Mouse (Mus musculus): ENCODE data around the gene Rptor. TPM values are rescaled to one million over a fixed set of nuclear protein-coding genes. Genes with fewer than 3 reads are reported as not detected.

Gene Rptor
- total and polyA plus RNA-seq, 2 experiments, result 11.2 to 18.4 TPM

DNA sequence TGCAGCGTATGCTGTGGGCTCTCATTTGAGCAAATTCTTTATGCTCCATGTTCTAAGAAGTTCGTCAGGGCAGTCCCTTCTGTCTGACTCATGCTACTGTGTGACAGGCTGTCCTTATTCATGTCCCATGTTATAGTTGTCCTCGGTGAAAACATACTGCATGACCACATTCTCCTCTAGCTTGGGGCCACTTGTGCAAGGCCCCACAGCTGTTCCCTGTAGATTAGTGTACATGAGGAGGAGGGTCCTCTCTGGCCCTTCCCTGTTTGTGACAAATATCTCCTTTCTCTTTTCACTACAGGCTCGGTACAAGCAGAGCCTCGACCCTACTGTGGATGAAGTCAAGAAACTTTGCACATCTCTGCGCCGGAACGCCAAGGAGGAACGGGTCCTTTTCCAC lies 122.0 kb downstream of the Rptor start:
- Histone ChIP-seq H3K36me3 (ENCODE audit: control insufficient read depth, insufficient read depth, low read length) (peaks cover 7% of the 10 kb centered on the region), H3K27me3 (ENCODE audit: control insufficient read depth, insufficient read depth, low read length) (no peaks in the 10 kb centered on the region), H3K4me3 (ENCODE audit: insufficient read depth, low read depth, low read length) (no peak overlapping the region), H3K4me1 (ENCODE audit: control insufficient read depth, insufficient read depth, low read length) (peaks cover 9% of the 10 kb centered on the region), H3K27ac (replicated peaks; ENCODE audit: insufficient read depth, low read depth, low read length) (no peak overlapping the region), H3K79me2 (ENCODE audit: control insufficient read depth, insufficient read depth, low read length) (peaks cover 11% of the 10 kb centered on the region; the same call in 1 of the 2 replicates), H3K9ac (ENCODE audit: low read depth, low read length) (no peak overlapping the region)
- DNase-seq (ENCODE audit: extremely low read depth, low read depth, low spot score), result no peak
- 92% methylated on average over 9 of the region's 9 CpGs for WGBS
- TF ChIP-seq CTCF (IDR thresholded peaks at IDR 0.05; ENCODE audit: low read depth, low read length) (no peak), POLR2A (IDR thresholded peaks at IDR 0.05; ENCODE audit: extremely low read depth, insufficient read depth, low read length) (no peak)

DNA sequence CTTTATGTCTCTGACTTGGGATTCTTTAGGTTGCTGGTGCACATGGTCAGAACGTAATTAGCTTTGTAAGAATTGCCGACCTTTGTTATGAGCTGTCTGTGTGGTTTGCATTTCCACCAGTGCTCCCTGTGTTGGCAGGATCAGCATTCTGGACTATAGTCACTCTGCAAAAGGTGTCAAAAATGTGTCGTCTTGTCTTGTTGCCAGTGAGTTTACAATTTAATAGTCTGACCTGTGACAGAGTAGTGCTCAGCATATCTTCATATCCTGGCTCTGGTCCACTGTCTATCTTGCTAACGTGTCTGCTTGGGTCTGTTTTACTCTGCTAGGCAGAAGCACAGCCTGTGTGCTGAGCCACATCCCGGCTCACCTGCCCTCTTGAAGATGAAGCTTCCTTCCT lies 128.7 kb downstream of the Rptor start:
- WGBS, result 53% methylated on average over 5 of the region's 5 CpGs
- peaks cover 4% of the 10 kb centered on the region; the same call in 1 of the 2 replicates for H3K79me2 ChIP-seq (ENCODE audit: control insufficient read depth, insufficient read depth, low read length)
- TF ChIP-seq CTCF (IDR thresholded peaks at IDR 0.05; ENCODE audit: low read depth, low read length), result no peak
- TF ChIP-seq POLR2A (IDR thresholded peaks at IDR 0.05; ENCODE audit: extremely low read depth, insufficient read depth, low read length), result no peak
- peaks cover 1% of the 10 kb centered on the region; the same call in 1 of the 2 replicates for H3K36me3 ChIP-seq (ENCODE audit: control insufficient read depth, insufficient read depth, low read length)
- H3K27me3 ChIP-seq (ENCODE audit: control insufficient read depth, insufficient read depth, low read length), result no peaks in the 10 kb centered on the region
- H3K4me3 ChIP-seq (ENCODE audit: insufficient read depth, low read depth, low read length), result no peak overlapping the region
- peak; percentile 52 for DNase-seq (ENCODE audit: extremely low read depth, low read depth, low spot score)
- no peaks in the 10 kb centered on the region for H3K4me1 ChIP-seq (ENCODE audit: control insufficient read depth, insufficient read depth, low read length)
- H3K9ac ChIP-seq (ENCODE audit: low read depth, low read length), result no peak overlapping the region
- no peak overlapping the region for H3K27ac ChIP-seq (replicated peaks; ENCODE audit: insufficient read depth, low read depth, low read length)

DNA sequence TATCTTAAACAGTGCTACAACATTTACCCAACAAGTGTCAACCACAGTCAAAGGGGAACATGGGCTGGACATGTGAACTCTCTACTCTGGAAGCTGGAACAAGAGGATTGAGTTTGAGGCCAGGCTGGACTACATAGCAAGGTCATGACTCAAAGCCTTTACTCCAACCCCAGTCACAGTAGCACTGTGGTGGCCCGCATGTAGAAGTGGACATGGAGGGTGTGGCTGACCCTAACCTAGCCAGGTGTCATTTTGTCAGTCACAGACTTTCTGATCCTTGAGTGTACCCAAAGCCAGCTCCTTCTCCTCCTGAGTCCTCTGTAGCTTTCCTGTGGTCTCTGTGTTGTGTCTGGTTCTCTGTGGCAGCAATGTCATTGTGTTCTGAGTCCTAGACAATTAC lies 129.7 kb downstream of the Rptor start:
- WGBS, result 78% methylated on average over 1 of the region's 1 CpGs
- H3K4me1 ChIP-seq (ENCODE audit: control insufficient read depth, insufficient read depth, low read length), result no peaks in the 10 kb centered on the region
- peaks cover 7% of the 10 kb centered on the region for H3K79me2 ChIP-seq (ENCODE audit: control insufficient read depth, insufficient read depth, low read length)
- TF ChIP-seq POLR2A (IDR thresholded peaks at IDR 0.05; ENCODE audit: extremely low read depth, insufficient read depth, low read length) (no peak), CTCF (IDR thresholded peaks at IDR 0.05; ENCODE audit: low read depth, low read length) (no peak)
- H3K27ac ChIP-seq (replicated peaks; ENCODE audit: insufficient read depth, low read depth, low read length), result no peak overlapping the region
- no peak for DNase-seq (ENCODE audit: extremely low read depth, low read depth, low spot score)
- H3K36me3 ChIP-seq (ENCODE audit: control insufficient read depth, insufficient read depth, low read length), result no peaks in the 10 kb centered on the region
- H3K27me3 ChIP-seq (ENCODE audit: control insufficient read depth, insufficient read depth, low read length), result no peaks in the 10 kb centered on the region
- no peak overlapping the region for H3K4me3 ChIP-seq (ENCODE audit: insufficient read depth, low read depth, low read length)
- no peak overlapping the region for H3K9ac ChIP-seq (ENCODE audit: low read depth, low read length)

DNA sequence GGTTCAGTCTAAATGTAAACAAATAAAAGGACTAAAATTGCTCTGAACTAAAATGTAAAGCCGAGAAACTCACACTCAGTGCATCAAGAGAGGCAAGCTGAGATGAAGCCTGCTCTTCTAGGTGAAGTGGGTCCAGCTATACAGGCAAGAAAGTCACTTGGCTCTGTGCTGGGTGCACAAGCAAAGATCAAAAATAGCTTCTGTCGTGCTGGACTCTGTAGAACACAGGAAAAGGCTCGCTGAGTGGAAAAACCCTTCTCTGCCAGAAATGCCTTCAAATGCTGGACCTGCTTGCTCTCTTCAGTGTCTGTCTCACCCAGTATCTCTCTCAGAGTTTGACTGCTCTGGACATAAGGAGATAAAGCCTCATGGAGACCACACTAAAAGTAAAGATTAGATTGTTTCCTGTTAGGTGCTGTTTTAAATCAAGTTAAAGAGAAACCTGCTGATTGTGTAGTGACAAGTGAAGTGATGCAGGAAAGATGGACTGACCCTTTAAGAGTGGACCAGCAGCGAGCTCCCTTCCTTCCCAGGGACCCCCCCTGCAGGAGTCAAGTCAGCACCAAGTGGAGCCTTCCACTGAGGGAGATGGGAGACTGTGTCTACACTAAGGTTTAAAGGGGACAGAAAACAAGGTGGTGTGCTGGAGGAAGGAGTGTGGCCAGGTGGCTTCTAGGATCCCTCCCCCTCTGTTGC lies 130.4 kb downstream of the Rptor start:
- no peak for DNase-seq (ENCODE audit: extremely low read depth, low read depth, low spot score)
- 46% methylated on average over 4 of the region's 4 CpGs for WGBS
- Histone ChIP-seq H3K9ac (ENCODE audit: low read depth, low read length) (no peak overlapping the region), H3K36me3 (ENCODE audit: control insufficient read depth, insufficient read depth, low read length) (no peaks in the 10 kb centered on the region), H3K4me1 (ENCODE audit: control insufficient read depth, insufficient read depth, low read length) (no peaks in the 10 kb centered on the region), H3K27ac (replicated peaks; ENCODE audit: insufficient read depth, low read depth, low read length) (no peak overlapping the region), H3K4me3 (ENCODE audit: insufficient read depth, low read depth, low read length) (no peak overlapping the region), H3K27me3 (ENCODE audit: control insufficient read depth, insufficient read depth, low read length) (no peaks in the 10 kb centered on the region), H3K79me2 (ENCODE audit: control insufficient read depth, insufficient read depth, low read length) (peaks cover 10% of the 10 kb centered on the region)
- TF ChIP-seq CTCF (IDR thresholded peaks at IDR 0.05; ENCODE audit: low read depth, low read length), result no peak
- no peak for TF ChIP-seq POLR2A (IDR thresholded peaks at IDR 0.05; ENCODE audit: extremely low read depth, insufficient read depth, low read length)

DNA sequence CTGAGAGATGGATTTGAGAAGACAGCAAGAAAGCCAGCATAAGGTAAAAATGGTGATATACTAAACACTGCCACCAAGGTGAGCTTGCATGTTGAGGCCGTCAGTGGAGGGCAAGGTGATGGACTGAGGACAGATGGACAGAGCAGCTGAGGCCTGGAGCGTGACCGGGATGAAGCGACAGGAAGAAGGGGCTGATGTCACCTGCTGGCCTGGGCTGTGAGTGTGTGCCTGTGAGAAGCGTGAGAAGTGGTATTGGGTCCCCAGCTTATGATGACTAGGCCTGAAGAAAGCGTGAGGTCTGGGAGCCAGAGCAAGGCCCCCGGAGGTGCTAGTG lies 130.9 kb downstream of the Rptor start:
- TF ChIP-seq CTCF (IDR thresholded peaks at IDR 0.05; ENCODE audit: low read depth, low read length), result no peak
- no peak for TF ChIP-seq POLR2A (IDR thresholded peaks at IDR 0.05; ENCODE audit: extremely low read depth, insufficient read depth, low read length)
- Histone ChIP-seq H3K4me1 (ENCODE audit: control insufficient read depth, insufficient read depth, low read length) (no peaks in the 10 kb centered on the region), H3K4me3 (ENCODE audit: insufficient read depth, low read depth, low read length) (no peak overlapping the region), H3K27me3 (ENCODE audit: control insufficient read depth, insufficient read depth, low read length) (no peaks in the 10 kb centered on the region), H3K79me2 (ENCODE audit: control insufficient read depth, insufficient read depth, low read length) (peaks cover 10% of the 10 kb centered on the region), H3K9ac (ENCODE audit: low read depth, low read length) (no peak overlapping the region), H3K27ac (replicated peaks; ENCODE audit: insufficient read depth, low read depth, low read length) (no peak overlapping the region), H3K36me3 (ENCODE audit: control insufficient read depth, insufficient read depth, low read length) (no peaks in the 10 kb centered on the region)
- no peak for DNase-seq (ENCODE audit: extremely low read depth, low read depth, low spot score)
- WGBS, result 98% methylated on average over 7 of the region's 7 CpGs

DNA sequence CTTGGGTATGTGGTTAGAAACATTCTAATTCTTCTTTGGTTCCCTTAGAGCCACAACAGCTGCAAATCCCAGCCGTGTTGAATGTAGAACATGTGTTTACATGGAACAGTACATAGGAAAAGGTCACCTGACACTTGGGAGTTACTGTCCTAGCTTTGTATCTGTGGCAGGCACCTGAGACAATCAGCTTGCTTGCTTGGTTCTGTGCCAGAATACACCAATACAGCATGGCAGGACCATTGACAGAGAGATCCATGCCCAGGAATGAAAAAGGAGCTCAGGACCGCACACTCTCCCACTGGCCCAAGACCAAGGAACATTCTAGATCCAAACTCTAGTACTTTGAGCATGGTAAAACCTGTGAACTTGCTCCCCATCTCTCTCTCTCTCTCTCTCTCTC lies 132.4 kb downstream of the Rptor start:
- WGBS, result 44% methylated on average over 2 of the region's 2 CpGs
- H3K4me3 ChIP-seq (ENCODE audit: insufficient read depth, low read depth, low read length), result no peak overlapping the region
- no peak overlapping the region for H3K9ac ChIP-seq (ENCODE audit: low read depth, low read length)
- no peak overlapping the region for H3K27ac ChIP-seq (replicated peaks; ENCODE audit: insufficient read depth, low read depth, low read length)
- peak; percentile 14 for DNase-seq (ENCODE audit: extremely low read depth, low read depth, low spot score)
- TF ChIP-seq CTCF (IDR thresholded peaks at IDR 0.05; ENCODE audit: low read depth, low read length) (no peak), POLR2A (IDR thresholded peaks at IDR 0.05; ENCODE audit: extremely low read depth, insufficient read depth, low read length) (no peak)
- no peaks in the 10 kb centered on the region for H3K4me1 ChIP-seq (ENCODE audit: control insufficient read depth, insufficient read depth, low read length)
- no peaks in the 10 kb centered on the region for H3K36me3 ChIP-seq (ENCODE audit: control insufficient read depth, insufficient read depth, low read length)
- H3K27me3 ChIP-seq (ENCODE audit: control insufficient read depth, insufficient read depth, low read length), result no peaks in the 10 kb centered on the region
- peaks cover 10% of the 10 kb centered on the region for H3K79me2 ChIP-seq (ENCODE audit: control insufficient read depth, insufficient read depth, low read length)

All from liver, adult 2 months (tissue).